In the genomic region with DNA sequence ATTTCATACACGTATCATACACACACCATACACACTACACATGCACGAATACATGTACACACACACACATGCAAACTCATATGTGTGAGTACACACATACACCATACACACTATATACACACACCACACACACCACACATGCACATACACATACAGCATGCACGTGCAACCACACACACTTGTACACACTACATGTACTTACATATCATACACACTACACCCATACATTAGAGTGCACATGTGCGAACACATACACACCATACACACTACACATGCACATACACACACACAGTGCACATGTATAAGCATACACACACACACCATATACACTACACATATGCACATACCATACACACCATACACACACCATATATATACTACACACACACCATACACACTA, we compare ENCODE assay signal across 22 mouse cellular contexts.
"Had no signal": no experiment of that assay in that cellular context is flagged by ENCODE, and none has a peak within 500 bp of the region (broad histone marks: within the 10 kb centered on the region; RNA-seq: fewer than 3 reads in every experiment).

No protein-coding gene starts in this region.

- H3K4me1 ChIP-seq: liver, embryonic 12.5 days; liver, embryonic 15.5 days; midbrain, embryonic 12.5 days; midbrain, embryonic 15.5 days; neural tube, embryonic 12.5 days; neural tube, embryonic 15.5 days; stomach, embryonic 15.5 days had no signal

- ATAC-seq: liver, embryonic 12.5 days; midbrain, embryonic 15.5 days had no signal

- H3K9me3 ChIP-seq: limb, embryonic 10.5 days; limb, embryonic 13.5 days; liver, embryonic 12.5 days; liver, embryonic 15.5 days; lung, embryonic 15.5 days; midbrain, embryonic 12.5 days; midbrain, embryonic 15.5 days; neural tube, embryonic 12.5 days; neural tube, embryonic 15.5 days; stomach, embryonic 15.5 days had no signal

- H3K27me3 ChIP-seq: limb, embryonic 13.5 days; liver, embryonic 12.5 days; liver, embryonic 15.5 days; lung, embryonic 15.5 days; midbrain, embryonic 12.5 days; midbrain, embryonic 15.5 days; neural tube, embryonic 12.5 days; neural tube, embryonic 15.5 days; stomach, embryonic 15.5 days had no signal

- H3K27ac ChIP-seq: kidney, postnatal 0 days; layer of hippocampus, adult 2 months; limb, embryonic 13.5 days; liver, embryonic 12.5 days; liver, embryonic 15.5 days; lung, embryonic 15.5 days; midbrain, embryonic 12.5 days; midbrain, embryonic 15.5 days; neural tube, embryonic 12.5 days; neural tube, embryonic 15.5 days; stomach, embryonic 15.5 days had no signal

- H3K4me3 ChIP-seq: layer of hippocampus, adult 2 months; limb, embryonic 10.5 days; limb, embryonic 13.5 days; liver, embryonic 12.5 days; liver, embryonic 15.5 days; lung, embryonic 15.5 days; midbrain, embryonic 12.5 days; midbrain, embryonic 15.5 days; neural tube, embryonic 12.5 days; neural tube, embryonic 15.5 days; stomach, embryonic 15.5 days had no signal

- H3K36me3 ChIP-seq: limb, embryonic 10.5 days; limb, embryonic 13.5 days; liver, embryonic 12.5 days; liver, embryonic 15.5 days; lung, embryonic 15.5 days; midbrain, embryonic 12.5 days; midbrain, embryonic 15.5 days; neural tube, embryonic 12.5 days; neural tube, embryonic 15.5 days; stomach, embryonic 15.5 days had no signal

- DNase-seq: kidney, adult 2 months; kidney, postnatal 25 days; layer of hippocampus, adult 9-11 months; liver; lung, adult 18-20 months; lung, postnatal 10 days; lung, postnatal 36 days; retina, postnatal 1 day; right cerebral cortex, postnatal 25 days; spleen, adult 18-20 months had no signal
